Mouse (Mus musculus) brain, embryonic 14.5 days (tissue): ENCODE data around the gene Map4k3.

ENCODE experiments used
- CTCF ChIP-seq: fragments of 200-500 bp; IDR thresholded peaks from 2 replicates; pipeline ENCODE4 v1.5.1; 2012; ENCODE audit warnings: inconsistent platforms, mild to moderate bottlenecking, moderate library complexity, borderline replicate concordance; ENCODE audit not compliant: insufficient read depth, insufficient read length; ENCODE audit errors: extremely low read depth
- POLR2A ChIP-seq: fragments of 200-500 bp; IDR thresholded peaks from 2 replicates; pipeline ENCODE4 v1.6.1; 2012; ENCODE audit warnings: mild to moderate bottlenecking, inconsistent platforms, borderline replicate concordance; ENCODE audit not compliant: poor library complexity, insufficient read depth, insufficient read length, severe bottlenecking; ENCODE audit errors: extremely low read depth

DNA sequence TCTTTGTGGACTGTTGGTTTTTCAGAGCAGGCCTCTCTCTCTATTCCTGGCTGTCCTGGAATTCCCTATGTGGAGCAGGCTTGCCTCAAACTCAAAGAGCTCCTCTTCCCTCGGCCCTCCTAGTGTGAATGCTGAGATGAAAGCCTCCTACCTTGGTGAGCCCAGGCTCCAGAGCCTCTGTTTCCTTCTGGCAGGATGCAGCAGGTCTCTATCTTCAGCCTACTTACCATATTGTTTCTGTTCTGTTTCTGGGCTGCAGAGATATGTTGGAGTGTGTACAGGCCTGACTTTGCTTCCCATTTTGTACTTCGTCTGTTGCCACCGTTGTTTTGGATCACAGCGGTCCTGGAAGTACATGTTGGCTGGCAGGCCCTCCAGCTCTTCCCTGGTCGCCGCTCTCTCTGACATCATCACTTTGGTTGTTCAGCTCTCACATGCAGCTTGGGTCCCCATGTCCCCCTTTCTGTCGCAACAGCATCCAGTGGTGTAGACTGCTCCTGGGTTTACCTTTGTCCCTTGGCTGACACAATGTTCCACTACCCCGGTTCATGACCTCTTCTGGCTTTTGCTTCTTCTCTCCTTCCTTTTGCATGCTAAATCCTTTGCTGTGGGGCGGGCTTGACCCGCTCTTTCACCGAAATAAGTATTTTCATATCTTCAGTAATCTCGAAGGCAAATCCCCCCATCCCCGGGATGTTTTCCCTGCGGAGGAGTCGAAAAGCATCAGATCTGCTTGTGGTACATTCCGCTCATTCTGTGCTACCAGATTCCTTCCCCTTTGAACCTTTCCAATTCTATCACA, 32.3 kb upstream of the Map4k3 start:
- TF ChIP-seq POLR2A (no peak), CTCF (no peak)
